Mouse (Mus musculus) bone marrow macrophage, adult 2 months (primary cell): ENCODE data around the gene Ctsl.

Source experiments
- CTCF ChIP-seq: IDR thresholded peaks from 2 replicates; pipeline ENCODE4 v1.5.1; 2012; ENCODE audit warnings: low read depth, mild to moderate bottlenecking, low read length, moderate library complexity
- POLR2A ChIP-seq: IDR thresholded peaks from 2 replicates; pipeline ENCODE4 v1.6.1; 2012; ENCODE audit warnings: mild to moderate bottlenecking, low read depth, low read length, borderline replicate concordance

GRCm38 (mm10) chr13:64349474-64349873, 21.2 kb downstream of the Ctsl start:
- TF ChIP-seq POLR2A (no peak), CTCF (no peak)
